Mouse (Mus musculus) bone marrow macrophage, adult 2 months (primary cell): Measurements from ENCODE around the gene Nfix.

ENCODE experiments used
- CTCF ChIP-seq: IDR thresholded peaks from 2 replicates; pipeline ENCODE4 v1.5.1; 2012; ENCODE audit warnings: low read depth, mild to moderate bottlenecking, low read length, moderate library complexity
- POLR2A ChIP-seq: IDR thresholded peaks from 2 replicates; pipeline ENCODE4 v1.6.1; 2012; ENCODE audit warnings: mild to moderate bottlenecking, low read depth, low read length, borderline replicate concordance

DNA sequence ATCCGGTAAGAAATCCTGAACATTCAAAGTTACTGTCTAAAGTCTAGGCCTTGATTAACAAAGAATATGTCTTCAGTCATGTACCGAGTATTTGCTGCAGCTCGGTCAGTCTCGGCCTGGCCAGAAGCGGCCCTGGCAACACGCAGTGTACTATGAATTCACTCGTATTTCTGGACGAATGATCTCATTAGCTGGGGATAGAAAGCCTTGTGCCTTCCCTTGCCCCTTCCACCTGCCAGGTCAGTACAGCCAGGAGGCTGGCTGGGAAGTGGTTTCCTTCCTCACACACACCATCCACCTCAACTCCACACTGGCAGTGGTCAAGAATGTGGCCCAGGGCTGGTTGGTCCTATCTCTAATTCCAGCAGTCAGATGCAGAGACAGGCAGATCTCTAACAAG is 30.8 kb downstream of the Nfix start:
- no peak for TF ChIP-seq POLR2A
- no peak for TF ChIP-seq CTCF
